Mouse (Mus musculus) G1E (cell line): ENCODE data around the gene Sdhb. TPM values are rescaled to one million over a fixed set of nuclear protein-coding genes. Genes with fewer than 3 reads are reported as not detected.

ENCODE experiments used
- ATAC-seq: 2 replicates; pipeline ENCODE4 v1.8.0; 2016; ENCODE audit warnings: mild to moderate bottlenecking; ENCODE audit not compliant: insufficient number of reproducible peaks, poor library complexity, low FRiP score, severe bottlenecking; ENCODE audit errors: extremely low read depth
- DNase-seq: peaks from one replicate; pipeline ENCODE4 v3.0.0; 2012; ENCODE audit warnings: low spot score
- H3K27me3 ChIP-seq: 2 replicates; pipeline ENCODE4 v1.6.1; 2012; ENCODE audit warnings: mild to moderate bottlenecking, low read length, inconsistent platforms; ENCODE audit not compliant: insufficient read depth
- H3K36me3 ChIP-seq: replicated peaks from 2 replicates; pipeline ENCODE3; 2012; ENCODE audit warnings: mild to moderate bottlenecking, inconsistent platforms
- H3K4me1 ChIP-seq: 2 replicates; pipeline ENCODE4 v1.6.1; 2012; ENCODE audit warnings: low read depth, low read length, inconsistent platforms, mixed read lengths; ENCODE audit not compliant: insufficient read depth
- H3K4me3 ChIP-seq: 2 replicates; pipeline ENCODE4 v1.5.1; 2012; ENCODE audit warnings: low read depth, mild to moderate bottlenecking, inconsistent platforms, low read length, moderate library complexity, mixed read lengths
- H3K9me3 ChIP-seq: replicated peaks from 2 replicates; pipeline ENCODE4 v1.6.1; 2012; ENCODE audit warnings: inconsistent platforms
- CTCF ChIP-seq: IDR thresholded peaks from 2 replicates; pipeline ENCODE4 v1.5.1; 2012; ENCODE audit warnings: low read depth, low read length, inconsistent platforms, mixed read lengths
- GATA1 ChIP-seq: IDR thresholded peaks from 2 replicates; pipeline ENCODE4 v1.6.1; 2012; ENCODE audit warnings: borderline replicate concordance, low read length, inconsistent platforms, mixed read lengths
- GATA2 ChIP-seq: IDR thresholded peaks from 2 replicates; pipeline ENCODE4 v1.6.1; 2012; ENCODE audit warnings: low read depth, low read length, inconsistent platforms, borderline replicate concordance
- POLR2AphosphoS5 ChIP-seq: IDR thresholded peaks from 2 replicates; pipeline ENCODE4 v1.6.1; 2012; ENCODE audit warnings: low read depth, low read length, inconsistent platforms; ENCODE audit not compliant: insufficient replicate concordance
- TAL1 ChIP-seq: conservative IDR thresholded peaks from 2 replicates; pipeline ENCODE4 v1.6.1; 2012; ENCODE audit warnings: low read depth, low read length, inconsistent platforms, mixed read lengths
- polyA plus RNA-seq: library from polyadenylated mRNA; stranded (reverse); fragments of >175 nt; gene quantifications from 2 replicates; pipeline ENCODE4 v1.2.3, GENCODE M21; 2012
- total RNA-seq, 2 experiments: library from RNA; stranded (forward) in 1 of 2; stranded (reverse) in 1 of 2; fragments of 200-1000 nt in 1 of 2; fragments of >200 nt in 1 of 2; fragmentation: Nextera tagmentation in 1 of 2; gene quantifications; 2 replicates each; pipeline ENCODE4 v1.2.3; 2014 to 2017

The Sdhb gene
- total and polyA plus RNA-seq, 3 experiments = 51.2 to 142 (median 100) TPM

GRCm38 (mm10) chr4:141017657-141018436 lies 56.8 kb downstream of the Sdhb start:
- no peak for DNase-seq
- H3K27me3 ChIP-seq = peaks cover 39% of the 10 kb centered on the region; the same call in 1 of the 2 replicates

DNA sequence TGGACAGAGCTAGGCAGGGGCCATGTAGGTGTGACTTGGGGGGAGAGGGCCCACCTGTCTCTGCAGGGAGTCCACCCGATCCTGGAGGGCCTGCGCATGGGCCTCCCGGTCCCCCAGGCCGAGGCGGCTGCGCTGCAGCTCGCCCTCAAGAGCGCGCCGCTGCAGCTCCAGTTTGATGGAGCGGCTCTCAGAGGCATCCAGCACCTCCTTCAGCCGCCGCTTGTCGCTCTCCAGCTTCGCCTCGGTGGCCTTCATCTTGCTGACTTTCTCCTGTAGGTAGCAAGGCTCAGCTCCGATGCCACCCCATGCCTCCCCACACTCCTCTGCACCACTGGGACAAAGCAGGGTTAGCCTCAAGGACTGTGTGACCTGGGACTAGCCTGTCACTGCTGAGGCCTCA lies 59.2 kb downstream of the Sdhb start:
- Histone ChIP-seq H3K9me3 (no peaks in the 10 kb centered on the region), H3K36me3 (no peaks in the 10 kb centered on the region), H3K4me1 (no peaks in the 10 kb centered on the region; the same call in 1 of the 2 replicates), H3K27me3 (peaks cover 31% of the 10 kb centered on the region), H3K4me3 (no peak overlapping the region)
- DNase-seq (no peak), ATAC-seq (no peak)
- no peak for TF ChIP-seq CTCF
- no peak for TF ChIP-seq GATA1

More at GRCm38 (mm10) chr4:141017657-141018436, 56.8 kb downstream of the Sdhb start:
- H3K4me3 ChIP-seq = no peak overlapping the region
- H3K9me3 ChIP-seq = no peaks in the 10 kb centered on the region
- H3K4me1 ChIP-seq = no peaks in the 10 kb centered on the region; the same call in 1 of the 2 replicates
- no peak for TF ChIP-seq POLR2AphosphoS5
- no peak for TF ChIP-seq GATA1
- no peak for TF ChIP-seq GATA2
- TF ChIP-seq CTCF = no peak
- TF ChIP-seq TAL1 = no peak
- no peaks in the 10 kb centered on the region for H3K36me3 ChIP-seq
- no peak for ATAC-seq

DNA sequence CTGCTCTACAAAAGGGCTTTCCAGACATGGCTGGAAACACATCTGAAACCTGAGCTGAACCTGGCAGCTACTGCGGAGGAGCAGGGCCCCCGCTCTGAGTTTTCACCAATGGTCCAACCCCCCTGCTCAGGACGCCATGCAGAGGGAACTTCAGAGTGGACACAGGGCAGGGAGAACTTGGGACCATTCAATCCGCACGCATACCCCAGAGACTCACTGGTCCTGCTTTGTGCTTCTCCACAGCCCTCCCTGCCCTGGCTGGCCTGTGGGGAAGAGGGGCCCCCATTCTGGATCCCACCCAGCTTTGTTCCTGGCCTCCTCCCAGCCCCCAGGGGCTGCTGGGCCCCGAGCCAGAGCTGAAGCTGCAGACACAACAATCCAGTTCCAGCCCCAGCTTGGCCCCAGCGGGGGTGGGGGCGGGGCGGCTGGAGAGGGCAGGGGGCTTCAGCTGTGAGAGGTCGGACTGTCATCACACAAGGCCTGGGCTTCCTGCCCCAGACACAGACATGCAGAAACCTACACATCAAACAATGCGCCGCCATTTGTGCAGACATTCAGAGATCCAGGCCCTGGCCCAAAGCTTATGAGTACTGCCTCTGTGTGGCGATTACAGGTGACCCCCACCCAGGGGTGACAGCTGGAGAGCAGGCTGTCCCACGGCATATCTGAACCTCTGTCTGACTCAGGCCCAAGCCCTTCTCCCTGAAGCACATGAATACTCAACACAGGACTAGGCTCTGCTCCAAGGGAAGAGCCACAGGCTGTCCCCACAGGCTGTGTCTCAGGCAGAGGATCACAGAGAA lies 60.0 kb downstream of the Sdhb start:
- TF ChIP-seq TAL1 (no peak), CTCF (no peak), GATA2 (no peak)
- ATAC-seq (no peak), DNase-seq (no peak)
- Histone ChIP-seq H3K9me3 (no peaks in the 10 kb centered on the region), H3K4me3 (no peak overlapping the region), H3K36me3 (no peaks in the 10 kb centered on the region), H3K4me1 (no peaks in the 10 kb centered on the region; the same call in 1 of the 2 replicates), H3K27me3 (peaks cover 29% of the 10 kb centered on the region)

DNA sequence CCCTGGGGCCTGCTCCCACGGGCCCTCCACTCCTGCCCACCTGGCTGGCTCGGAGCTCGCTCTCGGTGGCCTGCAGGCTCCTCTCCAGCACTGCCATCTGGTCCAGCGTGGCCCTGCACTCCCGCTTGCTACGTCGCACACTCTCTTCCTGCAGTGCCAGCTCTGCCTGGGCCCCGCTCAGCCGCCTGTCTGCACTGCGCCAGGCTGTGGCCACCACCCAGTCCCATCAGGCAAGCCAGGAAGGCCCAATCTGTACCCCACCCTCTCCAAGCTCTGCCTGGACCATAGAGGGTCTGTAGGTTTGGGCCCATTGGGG lies 60.6 kb downstream of the Sdhb start:
- TF ChIP-seq GATA1 = no peak
- TF ChIP-seq CTCF = no peak
- no peaks in the 10 kb centered on the region; the same call in 1 of the 2 replicates for H3K4me1 ChIP-seq
- no peaks in the 10 kb centered on the region for H3K36me3 ChIP-seq
- DNase-seq (no peak), ATAC-seq (no peak)
- peaks cover 31% of the 10 kb centered on the region for H3K27me3 ChIP-seq
- H3K9me3 ChIP-seq = no peaks in the 10 kb centered on the region
- no peak overlapping the region for H3K4me3 ChIP-seq

- Histone ChIP-seq H3K4me3 (no peak overlapping the region), H3K36me3 (peaks cover 2% of the 10 kb centered on the region)
- no peak for ATAC-seq
These were observed 63.0 kb downstream of the Sdhb start for GRCm38 (mm10) chr4:141024052-141024451.

DNA sequence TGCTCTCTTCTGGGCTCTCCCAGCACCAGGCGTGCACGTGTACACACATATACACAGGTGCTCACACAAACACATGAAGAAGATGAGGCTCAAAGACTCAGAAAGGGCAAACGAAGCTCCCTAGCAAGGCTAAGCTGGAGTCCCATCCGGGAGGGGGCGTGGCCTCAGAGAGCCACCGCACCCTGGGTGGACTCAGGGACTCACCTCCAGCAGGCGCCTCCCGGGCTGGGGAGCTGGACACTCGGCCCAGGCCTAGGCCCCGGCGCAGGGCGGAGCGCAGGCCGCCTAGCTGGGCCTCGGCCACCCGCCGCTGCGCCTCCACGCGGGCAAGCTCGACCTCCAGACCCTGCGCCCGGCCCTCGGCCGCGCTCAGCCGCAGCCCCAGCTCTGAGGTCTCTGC lies 64.0 kb downstream of the Sdhb start:
- H3K36me3 ChIP-seq = peaks cover 7% of the 10 kb centered on the region
- TF ChIP-seq GATA1 = no peak
- TF ChIP-seq GATA2 = no peak
- TF ChIP-seq CTCF = no peak
- TF ChIP-seq POLR2AphosphoS5 = no peak
- no peak for TF ChIP-seq TAL1
- H3K4me3 ChIP-seq = no peak overlapping the region
- peaks cover 21% of the 10 kb centered on the region for H3K27me3 ChIP-seq
- no peak for ATAC-seq
- DNase-seq = no peak
- H3K4me1 ChIP-seq = no peaks in the 10 kb centered on the region
- H3K9me3 ChIP-seq = no peaks in the 10 kb centered on the region

More at GRCm38 (mm10) chr4:141024052-141024451, 63.0 kb downstream of the Sdhb start:
- Histone ChIP-seq H3K4me1 (no peaks in the 10 kb centered on the region), H3K27me3 (peaks cover 22% of the 10 kb centered on the region), H3K9me3 (no peaks in the 10 kb centered on the region)
- TF ChIP-seq TAL1 (no peak), GATA2 (no peak), POLR2AphosphoS5 (no peak)
- no peak for DNase-seq

Other genes with a start within 250 kb of the Sdhb start
- not detected in 2 replicates for gene Padi6, start 218.6 kb upstream of the Sdhb start, total RNA-seq (2014; fragmentation: Nextera tagmentation)
- gene Padi6, start 218.6 kb upstream of the Sdhb start, total RNA-seq (2017) = not detected in 2 replicates
- gene Padi6, start 218.6 kb upstream of the Sdhb start, polyA plus RNA-seq = not detected in 2 replicates
- gene Padi4, start 187.0 kb upstream of the Sdhb start, total RNA-seq (2014; fragmentation: Nextera tagmentation) = not detected in 2 replicates
- not detected in 2 replicates for gene Padi4, start 187.0 kb upstream of the Sdhb start, total RNA-seq (2017)
- 0.02 TPM in 1 of 2 replicates, not detected in the other for gene Padi4, start 187.0 kb upstream of the Sdhb start, polyA plus RNA-seq
- gene Padi3, start 150.6 kb upstream of the Sdhb start, total RNA-seq (2014; fragmentation: Nextera tagmentation) = 0.92 and 1.1 TPM in 2 replicates
- 17.6 and 19.1 TPM in 2 replicates for gene Padi3, start 150.6 kb upstream of the Sdhb start, total RNA-seq (2017)
- 1.8 TPM in 2 replicates for gene Padi3, start 150.6 kb upstream of the Sdhb start, polyA plus RNA-seq
- not detected in 2 replicates for gene Padi1, start 115.4 kb upstream of the Sdhb start, total RNA-seq (2014; fragmentation: Nextera tagmentation)
- gene Padi1, start 115.4 kb upstream of the Sdhb start, total RNA-seq (2017) = 0.12 and 0.16 TPM in 2 replicates
- 0.03 TPM in 2 replicates for gene Padi1, start 115.4 kb upstream of the Sdhb start, polyA plus RNA-seq
- gene Padi2, start 54.9 kb upstream of the Sdhb start, total RNA-seq (2014; fragmentation: Nextera tagmentation) = 0.34 TPM in 1 of 2 replicates, not detected in the other
- gene Padi2, start 54.9 kb upstream of the Sdhb start, total RNA-seq (2017) = 0.46 and 0.82 TPM in 2 replicates
- gene Padi2, start 54.9 kb upstream of the Sdhb start, polyA plus RNA-seq = 0.11 and 0.21 TPM in 2 replicates
- 22.3 and 34.0 TPM in 2 replicates for gene Atp13a2, start 25.7 kb downstream of the Sdhb start, total RNA-seq (2014; fragmentation: Nextera tagmentation)
- gene Atp13a2, start 25.7 kb downstream of the Sdhb start, total RNA-seq (2017) = 21.4 and 26.6 TPM in 2 replicates
- 67.7 and 124 TPM in 2 replicates for gene Atp13a2, start 25.7 kb downstream of the Sdhb start, polyA plus RNA-seq
- not detected in 2 replicates for gene Mfap2, start 49.2 kb downstream of the Sdhb start, total RNA-seq (2014; fragmentation: Nextera tagmentation)
- gene Mfap2, start 49.2 kb downstream of the Sdhb start, total RNA-seq (2017) = not detected in 2 replicates
- not detected in 2 replicates for gene Mfap2, start 49.2 kb downstream of the Sdhb start, polyA plus RNA-seq
- gene Crocc, start 99.3 kb downstream of the Sdhb start, total RNA-seq (2014; fragmentation: Nextera tagmentation) = 1.7 and 3.4 TPM in 2 replicates
- 3.0 and 3.4 TPM in 2 replicates for gene Crocc, start 99.3 kb downstream of the Sdhb start, total RNA-seq (2017)
- gene Crocc, start 99.3 kb downstream of the Sdhb start, polyA plus RNA-seq = 5.3 and 7.1 TPM in 2 replicates
- gene Necap2, start 117.2 kb downstream of the Sdhb start, total RNA-seq (2014; fragmentation: Nextera tagmentation) = 43.9 and 51.5 TPM in 2 replicates
- 61.9 and 62.4 TPM in 2 replicates for gene Necap2, start 117.2 kb downstream of the Sdhb start, total RNA-seq (2017)
- gene Necap2, start 117.2 kb downstream of the Sdhb start, polyA plus RNA-seq = 91.8 and 101 TPM in 2 replicates
- gene Spata21, start 127.1 kb downstream of the Sdhb start, total RNA-seq (2014; fragmentation: Nextera tagmentation) = not detected in 2 replicates
- gene Spata21, start 127.1 kb downstream of the Sdhb start, total RNA-seq (2017) = not detected in 2 replicates
- gene Spata21, start 127.1 kb downstream of the Sdhb start, polyA plus RNA-seq = not detected in 2 replicates
- gene Szrd1, start 178.6 kb downstream of the Sdhb start, total RNA-seq (2014; fragmentation: Nextera tagmentation) = 54.3 and 64.5 TPM in 2 replicates
- gene Szrd1, start 178.6 kb downstream of the Sdhb start, total RNA-seq (2017) = 36.7 and 37.2 TPM in 2 replicates
- 150 and 161 TPM in 2 replicates for gene Szrd1, start 178.6 kb downstream of the Sdhb start, polyA plus RNA-seq
- gene Fbxo42, start 186.7 kb downstream of the Sdhb start, total RNA-seq (2014; fragmentation: Nextera tagmentation) = 30.3 and 36.7 TPM in 2 replicates
- gene Fbxo42, start 186.7 kb downstream of the Sdhb start, total RNA-seq (2017) = 7.6 and 8.3 TPM in 2 replicates
- 14.3 and 15.5 TPM in 2 replicates for gene Fbxo42, start 186.7 kb downstream of the Sdhb start, polyA plus RNA-seq